Mouse (Mus musculus): ENCODE measurements around the gene Rab11b.

DNA sequence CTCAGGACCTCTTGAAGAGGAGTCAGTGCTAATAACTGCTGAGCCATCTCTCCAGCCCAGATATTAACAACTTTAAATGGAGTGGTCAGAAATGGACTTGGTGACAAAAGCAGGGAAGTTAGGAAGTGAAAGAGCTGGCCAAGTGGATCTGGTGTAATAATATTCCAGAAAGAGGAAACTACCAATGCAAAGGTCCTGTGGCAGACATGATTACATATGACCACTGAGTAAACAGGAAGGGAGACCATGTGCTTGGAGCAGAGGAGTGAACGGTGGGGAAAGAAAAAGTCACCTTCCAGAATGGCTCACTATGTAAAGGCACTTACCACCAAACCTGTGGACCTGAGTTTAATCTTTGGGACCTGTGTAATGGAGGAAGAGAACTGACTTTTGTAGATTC is 38.9 kb upstream of the Rab11b start:
- no peak for TF ChIP-seq CTCF (IDR thresholded peaks at IDR 0.05; ENCODE audit: borderline replicate concordance, insufficient read depth, low read depth, low read length)
- no peak for TF ChIP-seq POLR2A (IDR thresholded peaks at IDR 0.05; ENCODE audit: borderline replicate concordance, insufficient read depth, low read length)
